Mouse (Mus musculus) midbrain, embryonic 10.5 days (tissue): Measurements from ENCODE around the gene Ppp4r1. TPM values are rescaled to one million over a fixed set of nuclear protein-coding genes. Genes with fewer than 3 reads are reported as not detected.

Experiments
- DNase-seq: peaks from one replicate; pipeline ENCODE4 v3.0.0-alpha.2; 2017; ENCODE audit warnings: low spot score
- H3K27ac ChIP-seq: fragments of 300-500 bp; sonication (generic); replicated peaks from 2 replicates; pipeline ENCODE4 v1.5.1; 2016; ENCODE audit warnings: mild to moderate bottlenecking
- H3K27me3 ChIP-seq: fragments of 300-500 bp; sonication (generic); 2 replicates; pipeline ENCODE4 v1.6.1; 2016; ENCODE audit warnings: low read depth, mild to moderate bottlenecking; ENCODE audit not compliant: poor library complexity, severe bottlenecking
- H3K36me3 ChIP-seq: fragments of 300-500 bp; sonication (generic); 2 replicates; pipeline ENCODE4 v1.6.1; 2016; ENCODE audit warnings: mild to moderate bottlenecking, moderate library complexity
- H3K4me1 ChIP-seq: fragments of 300-500 bp; sonication (generic); 2 replicates; pipeline ENCODE4 v1.6.1; 2016
- H3K4me3 ChIP-seq: fragments of 300-500 bp; sonication (generic); 2 replicates; pipeline ENCODE4 v1.5.1; 2016; ENCODE audit warnings: mild to moderate bottlenecking, moderate library complexity
- H3K9me3 ChIP-seq: fragments of 300-500 bp; sonication (generic); replicated peaks from 2 replicates; pipeline ENCODE4 v1.6.1; 2016; ENCODE audit warnings: mild to moderate bottlenecking
- WGBS: fragments of 180-500 bp; shearing (Covaris S2); methylation state at CpG from one replicate; pipeline ENCODE4 v1.1.7; 2016; 5-methylcytosine and 5-hydroxymethylcytosine counted together
- polyA plus RNA-seq: library from polyadenylated mRNA; unstranded; fragments of >200 nt; fragmentation: Nextera tagmentation; extraction: Ambion mirVana; gene quantifications from 2 replicates; pipeline ENCODE4 v1.2.1, GENCODE M21; 2016

The Ppp4r1 gene
- polyA plus RNA-seq, 1 experiment from 2014 or later: 58.2 TPM

DNA sequence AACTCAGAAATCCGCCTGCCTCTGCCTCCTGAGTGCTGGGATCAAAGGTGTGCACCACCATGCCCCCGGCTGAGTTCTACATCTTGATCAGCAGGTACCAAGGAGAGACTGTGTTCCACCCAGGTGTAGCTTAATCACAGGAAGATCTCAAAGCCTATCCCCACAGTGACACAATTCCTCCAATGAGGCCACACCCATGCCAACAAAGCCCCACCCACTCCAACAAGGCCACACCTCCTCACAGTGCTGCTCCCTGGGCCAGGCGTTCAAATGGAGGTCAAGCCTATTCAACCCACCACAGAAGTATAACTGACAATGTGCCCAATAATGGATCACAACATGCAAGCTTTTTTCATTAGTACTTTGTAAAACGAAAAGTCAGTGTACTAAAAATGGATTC lies 4.9 kb upstream of the Ppp4r1 start:
- H3K4me3 ChIP-seq: no peak overlapping the region
- H3K4me1 ChIP-seq: peaks cover 19% of the 10 kb centered on the region
- no peak overlapping the region for H3K27ac ChIP-seq
- 86% methylated on average over 4 of the region's 4 CpGs for WGBS
- no peaks in the 10 kb centered on the region for H3K9me3 ChIP-seq
- peaks cover 23% of the 10 kb centered on the region for H3K27me3 ChIP-seq
- DNase-seq: no peak
- H3K36me3 ChIP-seq: no peaks in the 10 kb centered on the region

- Histone ChIP-seq H3K9me3 (peaks cover 10% of the 10 kb centered on the region), H3K27me3 (no peaks in the 10 kb centered on the region), H3K4me3 (no peak overlapping the region), H3K4me1 (peaks cover 22% of the 10 kb centered on the region), H3K36me3 (peaks cover 14% of the 10 kb centered on the region), H3K27ac (no peak overlapping the region)
- DNase-seq: no peak
- 94% methylated on average over 2 of the region's 2 CpGs for WGBS
Measured at GRCm38 (mm10) chr17:65780970-65781369, 1.4 kb upstream of the Ppp4r1 start.

DNA sequence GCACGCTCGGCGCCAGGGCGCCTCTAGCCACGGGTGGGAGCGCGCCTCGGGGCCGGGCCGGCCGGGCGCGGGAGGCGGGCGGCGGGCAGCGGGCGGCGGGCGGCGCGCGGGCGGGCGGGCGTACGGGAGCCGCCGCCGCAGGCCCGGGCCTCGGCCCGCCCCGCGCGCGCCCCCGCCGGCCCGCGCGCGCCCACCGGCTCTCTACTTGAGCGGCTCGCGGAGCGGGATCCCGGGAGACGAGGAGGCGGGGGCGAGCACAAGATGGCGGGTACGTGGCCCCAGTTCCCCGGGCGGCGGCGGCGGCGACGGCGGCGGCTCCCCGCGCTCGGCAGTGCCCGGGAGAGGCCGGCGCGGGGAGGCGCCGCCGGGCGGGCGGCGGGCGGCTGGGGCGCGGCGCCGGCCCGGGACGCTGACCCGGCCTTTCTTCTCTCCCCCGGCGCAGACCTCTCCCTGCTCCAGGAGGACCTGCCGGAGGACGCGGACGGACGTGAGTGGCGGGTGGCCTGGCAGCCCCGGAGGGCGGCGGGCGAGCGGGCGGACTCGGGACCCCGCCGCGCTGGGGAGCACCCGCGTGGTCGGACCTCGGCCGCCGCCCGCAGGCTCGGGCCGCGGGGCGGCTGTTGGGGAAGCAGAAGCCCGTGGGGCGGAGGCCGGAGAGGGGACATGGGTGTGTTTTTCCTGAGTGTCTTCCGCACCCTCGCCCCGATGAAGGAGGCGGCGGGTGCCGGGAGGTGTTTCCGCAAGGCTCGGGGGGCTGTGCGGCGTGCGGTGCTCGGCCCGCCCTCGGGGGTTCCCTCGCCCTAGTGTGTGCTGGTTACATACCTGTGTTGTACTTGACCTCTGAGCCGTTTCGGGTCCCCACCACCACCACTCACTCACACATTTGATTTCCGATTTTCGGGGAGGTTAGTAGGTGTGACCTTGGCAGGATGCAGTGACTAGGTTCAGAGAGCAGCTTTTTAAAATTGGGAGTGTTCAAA lies 1.1 kb downstream of the Ppp4r1 start:
- Histone ChIP-seq H3K36me3 (peaks cover 39% of the 10 kb centered on the region), H3K9me3 (peaks cover 15% of the 10 kb centered on the region), H3K27me3 (no peaks in the 10 kb centered on the region), H3K4me1 (peaks cover 22% of the 10 kb centered on the region), H3K27ac (peak overlapping the region; percentile 98), H3K4me3 (peak overlapping the region; percentile 95)
- peak; percentile 77 for DNase-seq
- WGBS: 5% methylated on average over 108 of the region's 135 CpGs

DNA sequence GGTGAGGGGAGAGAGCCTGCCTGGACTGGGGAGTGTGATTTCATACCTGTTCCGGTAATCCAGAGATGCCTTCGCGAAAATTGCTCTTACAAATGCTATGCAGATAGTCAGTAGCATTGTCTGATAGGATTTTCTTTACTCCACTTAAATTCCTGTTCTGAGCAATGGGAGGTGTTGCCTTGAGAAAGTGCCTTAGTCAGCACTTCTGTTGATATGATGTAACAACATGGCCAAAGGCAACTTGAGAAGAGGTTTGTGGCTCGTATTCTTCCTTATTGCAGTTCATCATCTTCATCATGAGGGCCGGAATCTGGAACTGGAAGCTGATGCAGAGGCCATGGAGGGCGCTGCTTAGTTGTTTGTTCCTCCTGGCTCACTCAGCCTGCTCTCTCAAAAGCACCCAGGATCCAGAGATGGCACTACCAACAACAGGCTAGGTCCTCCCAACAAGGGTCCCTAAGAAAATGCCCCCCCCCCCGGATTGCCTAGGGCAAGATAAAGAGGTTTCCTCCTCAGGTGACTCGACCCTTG lies 2.3 kb downstream of the Ppp4r1 start:
- Histone ChIP-seq H3K4me1 (peaks cover 29% of the 10 kb centered on the region), H3K27ac (peak overlapping the region; percentile 28), H3K9me3 (peaks cover 15% of the 10 kb centered on the region), H3K4me3 (peak overlapping the region; percentile 95), H3K27me3 (no peaks in the 10 kb centered on the region), H3K36me3 (peaks cover 46% of the 10 kb centered on the region)
- DNase-seq: no peak
- WGBS: 90% methylated on average over 8 of the region's 8 CpGs

- peaks cover 15% of the 10 kb centered on the region for H3K9me3 ChIP-seq
- peaks cover 29% of the 10 kb centered on the region for H3K4me1 ChIP-seq
- no peak overlapping the region for H3K27ac ChIP-seq
- no peak for DNase-seq
- H3K36me3 ChIP-seq: peaks cover 50% of the 10 kb centered on the region
- no peaks in the 10 kb centered on the region for H3K27me3 ChIP-seq
- H3K4me3 ChIP-seq: no peak overlapping the region
Measured at GRCm38 (mm10) chr17:65785707-65786106, 3.3 kb downstream of the Ppp4r1 start.

GRCm38 (mm10) chr17:65786225-65786624 lies 3.9 kb downstream of the Ppp4r1 start:
- no peak overlapping the region for H3K27ac ChIP-seq
- H3K4me1 ChIP-seq: peaks cover 29% of the 10 kb centered on the region
- 88% methylated on average over 7 of the region's 7 CpGs for WGBS
- H3K9me3 ChIP-seq: peaks cover 15% of the 10 kb centered on the region
- no peak for DNase-seq
- peaks cover 50% of the 10 kb centered on the region for H3K36me3 ChIP-seq
- no peaks in the 10 kb centered on the region for H3K27me3 ChIP-seq
- no peak overlapping the region for H3K4me3 ChIP-seq

GRCm38 (mm10) chr17:65787261-65787660 lies 4.9 kb downstream of the Ppp4r1 start:
- Histone ChIP-seq H3K27me3 (no peaks in the 10 kb centered on the region), H3K4me1 (peaks cover 20% of the 10 kb centered on the region), H3K36me3 (peaks cover 50% of the 10 kb centered on the region), H3K9me3 (peaks cover 15% of the 10 kb centered on the region), H3K4me3 (no peak overlapping the region), H3K27ac (no peak overlapping the region)
- DNase-seq: no peak
- 94% methylated on average over 4 of the region's 4 CpGs for WGBS

DNA sequence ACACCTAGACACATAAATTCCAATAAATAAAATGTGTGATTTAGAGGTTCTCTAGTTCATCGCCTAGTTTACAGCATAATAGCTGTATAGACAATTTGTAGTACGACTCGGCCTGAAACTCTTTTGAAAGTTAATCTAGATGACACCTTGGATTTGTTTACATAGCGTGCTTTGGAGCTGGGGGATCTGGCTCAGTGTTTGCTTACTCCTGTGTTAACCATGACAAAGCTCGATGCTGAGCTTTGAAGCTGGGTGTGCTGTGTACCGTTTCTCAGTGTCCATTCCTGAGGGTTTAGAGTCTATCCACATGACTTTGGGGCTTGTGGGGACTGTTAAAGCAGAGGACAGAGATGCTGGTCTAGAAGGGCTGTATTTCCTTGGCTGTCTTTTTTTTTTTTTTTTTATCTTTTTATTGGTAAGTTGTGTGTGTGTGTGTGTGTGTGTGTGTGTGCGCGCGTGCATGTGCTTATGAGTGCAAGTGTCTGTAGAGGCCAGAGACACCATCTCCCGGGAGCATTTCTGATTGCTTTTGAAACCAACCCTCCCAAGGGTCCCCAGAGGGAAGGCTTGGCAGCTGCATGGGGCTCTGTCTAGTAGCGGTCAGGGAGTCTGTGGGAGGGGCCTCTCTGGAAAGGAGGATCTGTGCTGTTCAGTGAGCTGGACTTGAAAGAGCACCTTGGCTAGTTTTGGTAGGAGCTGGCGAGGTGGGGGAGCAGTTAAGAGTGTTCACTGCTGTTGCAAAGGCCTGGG lies 6.3 kb downstream of the Ppp4r1 start:
- Histone ChIP-seq H3K4me3 (no peak overlapping the region), H3K36me3 (peaks cover 50% of the 10 kb centered on the region), H3K27me3 (no peaks in the 10 kb centered on the region), H3K27ac (no peak overlapping the region), H3K9me3 (peaks cover 15% of the 10 kb centered on the region), H3K4me1 (peaks cover 19% of the 10 kb centered on the region)
- 84% methylated on average over 12 of the region's 12 CpGs for WGBS
- DNase-seq: no peak

DNA sequence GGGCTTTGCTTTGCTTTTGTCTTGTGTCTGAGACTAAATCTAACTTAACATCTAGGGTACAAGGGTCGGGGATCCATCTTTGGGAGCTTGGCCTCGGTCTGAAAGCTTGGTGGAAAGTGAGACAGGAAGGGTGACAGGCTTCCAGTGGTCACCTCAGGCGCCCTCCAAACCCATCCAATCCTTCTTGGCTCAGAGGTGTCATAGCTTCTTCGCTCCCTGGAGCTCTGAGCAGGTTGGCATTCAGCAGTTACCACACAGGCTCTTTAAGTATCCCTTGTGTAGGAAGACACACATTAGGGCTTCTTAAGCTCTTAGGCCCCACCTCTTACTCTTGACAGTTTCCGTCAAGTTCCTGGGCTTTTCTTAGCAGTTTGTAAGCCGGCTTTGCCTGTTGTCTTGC lies 7.2 kb downstream of the Ppp4r1 start:
- H3K27ac ChIP-seq: no peak overlapping the region
- peaks cover 56% of the 10 kb centered on the region for H3K36me3 ChIP-seq
- no peak for DNase-seq
- peaks cover 18% of the 10 kb centered on the region for H3K4me1 ChIP-seq
- H3K4me3 ChIP-seq: no peak overlapping the region
- peaks cover 15% of the 10 kb centered on the region for H3K9me3 ChIP-seq
- no peaks in the 10 kb centered on the region for H3K27me3 ChIP-seq
- 94% methylated on average over 6 of the region's 6 CpGs for WGBS

GRCm38 (mm10) chr17:65791161-65791560 lies 8.8 kb downstream of the Ppp4r1 start:
- peaks cover 48% of the 10 kb centered on the region for H3K36me3 ChIP-seq
- DNase-seq: no peak

GRCm38 (mm10) chr17:65793307-65793930 lies 11.0 kb downstream of the Ppp4r1 start:
- H3K4me3 ChIP-seq: no peak overlapping the region
- H3K9me3 ChIP-seq: no peaks in the 10 kb centered on the region
- no peak overlapping the region for H3K27ac ChIP-seq
- no peaks in the 10 kb centered on the region for H3K27me3 ChIP-seq
- WGBS: 96% methylated on average over 12 of the region's 12 CpGs
- peaks cover 12% of the 10 kb centered on the region for H3K4me1 ChIP-seq
- peaks cover 26% of the 10 kb centered on the region for H3K36me3 ChIP-seq
- no peak for DNase-seq

More at GRCm38 (mm10) chr17:65791161-65791560, 8.8 kb downstream of the Ppp4r1 start:
- Histone ChIP-seq H3K27me3 (no peaks in the 10 kb centered on the region), H3K4me1 (peaks cover 12% of the 10 kb centered on the region), H3K27ac (no peak overlapping the region), H3K9me3 (peaks cover 4% of the 10 kb centered on the region), H3K4me3 (no peak overlapping the region)
- 91% methylated on average over 2 of the region's 2 CpGs for WGBS

- no peaks in the 10 kb centered on the region for H3K9me3 ChIP-seq
- WGBS: 84% methylated on average over 13 of the region's 13 CpGs
- H3K4me3 ChIP-seq: no peak overlapping the region
- H3K27ac ChIP-seq: no peak overlapping the region
- H3K36me3 ChIP-seq: peaks cover 18% of the 10 kb centered on the region
- peaks cover 5% of the 10 kb centered on the region; the same call in 1 of the 2 replicates for H3K4me1 ChIP-seq
- DNase-seq: no peak
- H3K27me3 ChIP-seq: no peaks in the 10 kb centered on the region
Measured at GRCm38 (mm10) chr17:65794096-65794850, 11.9 kb downstream of the Ppp4r1 start.
